Mouse (Mus musculus): ENCODE data around the gene Grip2. TPM values are rescaled to one million over a fixed set of nuclear protein-coding genes. Genes with fewer than 3 reads are reported as not detected.

Grip2 gene
- polyA plus RNA-seq, 1 experiment from 2014 or later = 0.29 TPM

- DNase-seq (ENCODE audit: low spot score) = no peak
- H3K9me3 ChIP-seq = 0 out of 2 replicates have a peak, but pooled peaks cover 1% of the 10 kb centered on the region
- no peak overlapping the region for H3K27ac ChIP-seq (replicated peaks)
- no peaks in the 10 kb centered on the region for H3K27me3 ChIP-seq (replicated peaks; ENCODE audit: low read depth, poor library complexity, severe bottlenecking)
- H3K4me1 ChIP-seq = peaks cover 13% of the 10 kb centered on the region
- WGBS = 59% methylated on average over 4 of the region's 4 CpGs
- no peak overlapping the region for H3K4me3 ChIP-seq
- H3K36me3 ChIP-seq (replicated peaks) = peaks cover 97% of the 10 kb centered on the region
These were observed 83.2 kb downstream of the Grip2 start for GRCm38 (mm10) chr6:91743886-91744285.

- 88% methylated on average over 8 of the region's 8 CpGs for WGBS
- H3K27ac ChIP-seq (replicated peaks) = no peak overlapping the region; the same call in 1 of the 2 replicates
- no peak for DNase-seq (ENCODE audit: low spot score)
- H3K4me3 ChIP-seq = no peak overlapping the region
- H3K9me3 ChIP-seq = no peaks in the 10 kb centered on the region
- no peaks in the 10 kb centered on the region for H3K27me3 ChIP-seq (replicated peaks; ENCODE audit: low read depth, poor library complexity, severe bottlenecking)
- peaks cover 15% of the 10 kb centered on the region for H3K4me1 ChIP-seq
- peaks cover 97% of the 10 kb centered on the region for H3K36me3 ChIP-seq (replicated peaks)
These were observed 84.1 kb downstream of the Grip2 start for GRCm38 (mm10) chr6:91742995-91743394.

GRCm38 (mm10) chr6:91742466-91742865, 84.6 kb downstream of the Grip2 start:
- Histone ChIP-seq H3K36me3 (replicated peaks) (peaks cover 97% of the 10 kb centered on the region), H3K4me3 (no peak overlapping the region), H3K4me1 (peaks cover 17% of the 10 kb centered on the region), H3K9me3 (no peaks in the 10 kb centered on the region), H3K27me3 (replicated peaks; ENCODE audit: low read depth, poor library complexity, severe bottlenecking) (no peaks in the 10 kb centered on the region), H3K27ac (replicated peaks) (no peak overlapping the region)
- 71% methylated on average over 3 of the region's 3 CpGs for WGBS
- no peak for DNase-seq (ENCODE audit: low spot score)

GRCm38 (mm10) chr6:91741046-91741445, 86.0 kb downstream of the Grip2 start:
- WGBS = 72% methylated on average over 11 of the region's 11 CpGs
- Histone ChIP-seq H3K27ac (replicated peaks) (no peak overlapping the region), H3K36me3 (replicated peaks) (peaks cover 97% of the 10 kb centered on the region), H3K4me1 (peaks cover 18% of the 10 kb centered on the region), H3K9me3 (no peaks in the 10 kb centered on the region), H3K4me3 (no peak overlapping the region), H3K27me3 (replicated peaks; ENCODE audit: low read depth, poor library complexity, severe bottlenecking) (no peaks in the 10 kb centered on the region)
- DNase-seq (ENCODE audit: low spot score) = peak; percentile 78

GRCm38 (mm10) chr6:91738058-91738457, 89.0 kb downstream of the Grip2 start:
- Histone ChIP-seq H3K27ac (replicated peaks) (peak overlapping the region; percentile 51), H3K4me3 (no peak overlapping the region), H3K4me1 (peaks cover 24% of the 10 kb centered on the region), H3K36me3 (replicated peaks) (peaks cover 98% of the 10 kb centered on the region), H3K27me3 (replicated peaks; ENCODE audit: low read depth, poor library complexity, severe bottlenecking) (no peaks in the 10 kb centered on the region), H3K9me3 (no peaks in the 10 kb centered on the region)
- DNase-seq (ENCODE audit: low spot score) = no peak
- 48% methylated on average over 5 of the region's 5 CpGs for WGBS

GRCm38 (mm10) chr6:91737451-91737850, 89.6 kb downstream of the Grip2 start:
- DNase-seq (ENCODE audit: low spot score) = no peak
- Histone ChIP-seq H3K4me1 (peaks cover 24% of the 10 kb centered on the region), H3K36me3 (replicated peaks) (peaks cover 98% of the 10 kb centered on the region), H3K27ac (replicated peaks) (peak overlapping the region; percentile 51; the same call in 1 of the 2 replicates), H3K4me3 (no peak overlapping the region), H3K9me3 (no peaks in the 10 kb centered on the region), H3K27me3 (replicated peaks; ENCODE audit: low read depth, poor library complexity, severe bottlenecking) (no peaks in the 10 kb centered on the region)
- 87% methylated on average over 7 of the region's 7 CpGs for WGBS

- peaks cover 98% of the 10 kb centered on the region for H3K36me3 ChIP-seq (replicated peaks)
- 54% methylated on average over 5 of the region's 5 CpGs for WGBS
- H3K27ac ChIP-seq (replicated peaks) = peak overlapping the region; percentile 40; the same call in 1 of the 2 replicates
These were observed 90.6 kb downstream of the Grip2 start for GRCm38 (mm10) chr6:91736471-91736870.

GRCm38 (mm10) chr6:91732138-91732537, 94.9 kb downstream of the Grip2 start:
- no peak for DNase-seq (ENCODE audit: low spot score)
- 91% methylated on average over 11 of the region's 11 CpGs for WGBS
- no peaks in the 10 kb centered on the region for H3K9me3 ChIP-seq
- H3K36me3 ChIP-seq (replicated peaks) = peaks cover 95% of the 10 kb centered on the region
- H3K27me3 ChIP-seq (replicated peaks; ENCODE audit: low read depth, poor library complexity, severe bottlenecking) = no peaks in the 10 kb centered on the region
- no peak overlapping the region for H3K27ac ChIP-seq (replicated peaks)
- H3K4me1 ChIP-seq = peaks cover 50% of the 10 kb centered on the region
- H3K4me3 ChIP-seq = no peak overlapping the region

More at GRCm38 (mm10) chr6:91736471-91736870, 90.6 kb downstream of the Grip2 start:
- Histone ChIP-seq H3K9me3 (no peaks in the 10 kb centered on the region), H3K4me1 (peaks cover 24% of the 10 kb centered on the region), H3K4me3 (no peak overlapping the region), H3K27me3 (replicated peaks; ENCODE audit: low read depth, poor library complexity, severe bottlenecking) (no peaks in the 10 kb centered on the region)
- DNase-seq (ENCODE audit: low spot score) = no peak

- H3K9me3 ChIP-seq = no peaks in the 10 kb centered on the region
- 19% methylated on average over 12 of the region's 12 CpGs for WGBS
- H3K4me3 ChIP-seq = 0 out of 2 replicates have a peak overlapping the region, but pooled peaks have one; percentile 13
- no peaks in the 10 kb centered on the region for H3K27me3 ChIP-seq (replicated peaks; ENCODE audit: low read depth, poor library complexity, severe bottlenecking)
- H3K27ac ChIP-seq (replicated peaks) = peak overlapping the region; percentile 80
- peaks cover 36% of the 10 kb centered on the region for H3K4me1 ChIP-seq
- DNase-seq (ENCODE audit: low spot score) = peak; percentile 69
- peaks cover 95% of the 10 kb centered on the region for H3K36me3 ChIP-seq (replicated peaks)
These were observed 97.3 kb downstream of the Grip2 start for GRCm38 (mm10) chr6:91729677-91730127.

- WGBS = 55% methylated on average over 6 of the region's 6 CpGs
These were observed 98.0 kb downstream of the Grip2 start for GRCm38 (mm10) chr6:91728939-91729619.

GRCm38 (mm10) chr6:91727361-91727760, 99.7 kb downstream of the Grip2 start:
- H3K4me3 ChIP-seq = no peak overlapping the region
- H3K27ac ChIP-seq (replicated peaks) = no peak overlapping the region
- WGBS = 92% methylated on average over 1 of the region's 1 CpGs
- peaks cover 97% of the 10 kb centered on the region for H3K36me3 ChIP-seq (replicated peaks)
- no peak for DNase-seq (ENCODE audit: low spot score)
- H3K4me1 ChIP-seq = peaks cover 31% of the 10 kb centered on the region
- H3K27me3 ChIP-seq (replicated peaks; ENCODE audit: low read depth, poor library complexity, severe bottlenecking) = no peaks in the 10 kb centered on the region
- no peaks in the 10 kb centered on the region for H3K9me3 ChIP-seq

More at GRCm38 (mm10) chr6:91728939-91729619, 98.0 kb downstream of the Grip2 start:
- peak overlapping the region; percentile 80 for H3K27ac ChIP-seq (replicated peaks)
- no peaks in the 10 kb centered on the region for H3K27me3 ChIP-seq (replicated peaks; ENCODE audit: low read depth, poor library complexity, severe bottlenecking)
- no peaks in the 10 kb centered on the region for H3K9me3 ChIP-seq
- DNase-seq (ENCODE audit: low spot score) = no peak
- H3K4me1 ChIP-seq = peaks cover 36% of the 10 kb centered on the region
- H3K4me3 ChIP-seq = 0 out of 2 replicates have a peak overlapping the region, but pooled peaks have one; percentile 13
- H3K36me3 ChIP-seq (replicated peaks) = peaks cover 97% of the 10 kb centered on the region

- DNase-seq (ENCODE audit: low spot score) = peak; percentile 45
- WGBS = 41% methylated on average over 12 of the region's 12 CpGs
- Histone ChIP-seq H3K27me3 (replicated peaks; ENCODE audit: low read depth, poor library complexity, severe bottlenecking) (no peaks in the 10 kb centered on the region), H3K4me1 (peaks cover 40% of the 10 kb centered on the region), H3K36me3 (replicated peaks) (peaks cover 51% of the 10 kb centered on the region), H3K27ac (replicated peaks) (peak overlapping the region; percentile 85), H3K4me3 (peak overlapping the region; percentile 11; the same call in 1 of the 2 replicates), H3K9me3 (no peaks in the 10 kb centered on the region)
These were observed 105.8 kb downstream of the Grip2 start for GRCm38 (mm10) chr6:91721215-91721701.

Measured in embryonic facial prominence, embryonic 10.5 days (tissue).